Mouse (Mus musculus) ovary, postnatal 10 days (tissue): ENCODE measurements around the gene Smok3c.
"Not testable (repeated sequence)": the region's sequence is repeated elsewhere in the genome, so short reads cannot be mapped to it uniquely, and the experiment has no call there.

Experiments
- DNase-seq: peaks from one replicate; pipeline ENCODE4 v3.0.0; 2022; ENCODE audit warnings: low spot score

Gene Smok3c

GRCm38 (mm10) chr5:138104976-138105375 is 52.0 kb downstream of the Smok3c start:
- DNase-seq, result no peak

DNA sequence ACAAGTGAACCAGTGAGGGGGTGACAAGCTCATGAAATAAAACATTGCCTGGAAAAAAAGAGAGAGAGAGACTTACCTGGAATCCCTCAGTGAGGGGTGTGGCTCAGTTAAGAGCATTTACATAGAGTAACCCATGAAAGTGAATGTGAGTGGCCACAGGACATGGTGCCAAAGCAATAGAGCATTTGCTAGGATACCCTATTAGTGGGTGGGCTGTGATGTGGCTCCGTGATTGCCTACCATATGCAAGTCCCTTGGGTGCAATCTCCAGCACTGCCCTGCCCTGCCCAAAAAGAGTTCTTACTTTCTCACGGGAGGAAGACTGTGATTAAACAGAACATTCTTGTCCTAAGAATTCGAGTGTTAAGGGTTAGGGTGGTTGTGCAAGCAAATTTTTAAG is 54.1 kb downstream of the Smok3c start:
- DNase-seq, result no peak

DNA sequence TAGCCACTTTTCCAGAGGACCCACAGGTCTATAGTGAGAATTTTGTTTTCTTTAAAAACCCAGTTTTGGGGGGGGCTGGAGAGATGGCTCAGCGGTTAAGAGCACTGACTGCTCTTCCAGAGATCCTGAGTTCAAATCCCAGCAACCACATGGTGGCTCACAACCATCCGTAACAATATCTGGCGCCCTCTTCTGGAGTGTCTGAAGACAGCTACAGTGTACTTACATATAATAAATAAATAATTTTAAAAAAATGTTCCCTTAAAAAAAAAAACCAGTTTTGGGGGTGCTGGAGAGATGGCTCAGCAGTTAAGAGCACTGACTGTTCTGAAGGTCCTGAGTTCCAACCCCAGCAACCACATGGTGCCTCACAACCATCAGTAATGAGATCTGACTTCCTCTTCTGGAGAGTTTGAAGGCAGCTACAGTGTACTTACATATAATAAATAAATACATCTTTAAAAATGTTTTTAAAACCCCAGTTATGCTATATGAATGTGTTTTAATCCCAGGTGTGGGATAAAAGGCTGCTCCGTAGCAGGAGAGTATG is 56.9 kb downstream of the Smok3c start:
- not testable (repeated sequence) for DNase-seq
